Mouse (Mus musculus): ENCODE measurements around the gene Vim.
"Not testable (repeated sequence)": the region's sequence is repeated elsewhere in the genome, so short reads cannot be mapped to it uniquely, and the experiment has no call there.

Gene Vim

GRCm38 (mm10) chr2:13570122-13570521 lies 3.6 kb upstream of the Vim start:
- no peak for DNase-seq (ENCODE audit: low spot score)

GRCm38 (mm10) chr2:13572101-13572553 lies 1.6 kb upstream of the Vim start:
- no peak for DNase-seq (ENCODE audit: low spot score)

- DNase-seq (ENCODE audit: low spot score) = no peak
Measured at GRCm38 (mm10) chr2:13572647-13573407, 900 bp upstream of the Vim start.

GRCm38 (mm10) chr2:13574066-13574800 lies 506 bp downstream of the Vim start:
- peak; percentile 34 for DNase-seq (ENCODE audit: low spot score)

GRCm38 (mm10) chr2:13574801-13575150 lies 1.0 kb downstream of the Vim start:
- DNase-seq (ENCODE audit: low spot score) = no peak

GRCm38 (mm10) chr2:13575287-13575801 lies 1.6 kb downstream of the Vim start:
- DNase-seq (ENCODE audit: low spot score) = peak; percentile 80

- no peak for DNase-seq (ENCODE audit: low spot score)
Measured at GRCm38 (mm10) chr2:13575926-13576325, 2.2 kb downstream of the Vim start.

GRCm38 (mm10) chr2:13577399-13577798 lies 3.7 kb downstream of the Vim start:
- DNase-seq (ENCODE audit: low spot score) = no peak

GRCm38 (mm10) chr2:13578473-13579152 lies 4.9 kb downstream of the Vim start:
- DNase-seq (ENCODE audit: low spot score) = no peak

GRCm38 (mm10) chr2:13579315-13579714 lies 5.6 kb downstream of the Vim start:
- DNase-seq (ENCODE audit: low spot score) = no peak

- no peak for DNase-seq (ENCODE audit: low spot score)
Measured at GRCm38 (mm10) chr2:13579991-13580390, 6.3 kb downstream of the Vim start.

GRCm38 (mm10) chr2:13582184-13582583 lies 8.5 kb downstream of the Vim start:
- DNase-seq (ENCODE audit: low spot score) = no peak

- DNase-seq (ENCODE audit: low spot score) = not testable (repeated sequence)
Measured at GRCm38 (mm10) chr2:13583746-13584145, 10.0 kb downstream of the Vim start.

- DNase-seq (ENCODE audit: low spot score) = no peak
Measured at GRCm38 (mm10) chr2:13593328-13593727, 19.6 kb downstream of the Vim start.

- no peak for DNase-seq (ENCODE audit: low spot score)
Measured at GRCm38 (mm10) chr2:13596965-13597656, 23.4 kb downstream of the Vim start.

- no peak for DNase-seq (ENCODE audit: low spot score)
Measured at GRCm38 (mm10) chr2:13598166-13598565, 24.4 kb downstream of the Vim start.

GRCm38 (mm10) chr2:13603093-13603492 lies 29.4 kb downstream of the Vim start:
- DNase-seq (ENCODE audit: low spot score) = no peak

- DNase-seq (ENCODE audit: low spot score) = not testable (repeated sequence)
Measured at GRCm38 (mm10) chr2:13603636-13604035, 29.9 kb downstream of the Vim start.

GRCm38 (mm10) chr2:13630136-13630832 lies 56.6 kb downstream of the Vim start:
- DNase-seq (ENCODE audit: low spot score) = no peak

All from layer of hippocampus, adult 11-12 months (tissue).